Mouse (Mus musculus) megakaryocyte, embryonic 14.5 days (primary cell): ENCODE results near the gene Pex12.

Experiments
- FLI1 ChIP-seq: IDR thresholded peaks from 2 replicates; pipeline ENCODE4 v1.6.1; 2012; ENCODE audit warnings: low read length, inconsistent platforms, mixed read lengths
- GATA1 ChIP-seq: IDR thresholded peaks from 3 replicates; pipeline ENCODE4 v1.6.1; 2012; ENCODE audit warnings: mixed read lengths, low read length, inconsistent platforms, borderline replicate concordance

GRCm38 (mm10) chr11:83297816-83298215, 4.6 kb downstream of the Pex12 start:
- no peak for TF ChIP-seq GATA1
- no peak for TF ChIP-seq FLI1
